Comparison of ENCODE assay signal across 8 mouse cellular contexts in the genomic region with DNA sequence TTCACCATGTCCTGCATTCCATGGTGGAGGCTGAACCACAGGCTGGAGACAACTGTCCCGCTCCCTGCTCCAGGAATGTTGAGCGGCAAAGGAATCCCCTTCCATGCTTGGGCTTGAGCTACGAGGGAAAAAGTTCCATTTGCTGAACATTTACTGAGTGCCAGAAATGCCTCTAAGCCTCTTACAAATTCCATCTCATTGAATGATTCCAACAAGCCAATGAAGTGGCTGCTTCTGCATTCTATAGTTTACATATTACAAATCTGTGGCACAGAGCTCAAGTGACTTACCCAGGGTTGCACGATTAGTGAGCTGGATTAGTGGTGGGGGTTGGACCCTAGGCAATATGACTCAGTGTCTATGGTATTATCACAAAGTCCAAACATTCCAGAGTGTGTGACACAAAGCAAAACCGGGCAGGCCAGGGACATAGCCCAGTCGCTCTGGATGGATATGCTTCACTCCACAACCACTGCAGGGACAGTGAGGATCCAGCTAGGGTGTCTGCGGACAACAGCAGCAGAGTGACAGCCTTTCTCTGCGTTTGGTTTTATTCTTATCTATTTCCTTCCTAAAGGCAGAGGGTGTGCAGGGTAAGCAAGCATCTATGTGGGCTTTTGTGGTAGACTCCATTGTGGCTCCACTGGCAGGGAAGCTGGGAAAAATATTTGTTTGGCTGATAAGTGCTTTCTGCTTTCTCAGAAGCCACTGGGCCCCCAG. TPM values are rescaled to one million over a fixed set of nuclear protein-coding genes. Genes with fewer than 3 reads are reported as not detected.
DNase-seq lines count a peak whose midpoint lies in the region; ATAC-seq and TF ChIP-seq lines count a peak whose summit lies in the region.

No protein-coding gene starts in this region.

- WGBS in forebrain, embryonic 14.5 days, result 41% methylated on average over 8 of the region's 8 CpGs
- WGBS in hindbrain, postnatal 0 days, result 46% methylated on average over 8 of the region's 8 CpGs
- WGBS in lung, embryonic 16.5 days, result 10% methylated on average over 8 of the region's 8 CpGs

- TF ChIP-seq CTCF in gastrocnemius, adult 2 months (IDR thresholded peaks at IDR 0.05), result no peak
- no peak for TF ChIP-seq CTCF in hindbrain, postnatal 0 days (IDR thresholded peaks at IDR 0.05; ENCODE audit: low read depth)

- no peaks in the 10 kb centered on the region for H3K27me3 ChIP-seq in forebrain, embryonic 14.5 days (replicated peaks; ENCODE audit: control insufficient read depth, insufficient read depth, low read length)
- no peaks in the 10 kb centered on the region for H3K27me3 ChIP-seq in hindbrain, postnatal 0 days (ENCODE audit: insufficient read depth, low read length)
- H3K27me3 ChIP-seq in lung, embryonic 16.5 days (ENCODE audit: control insufficient read depth, insufficient read depth, low read depth, low read length), result no peaks in the 10 kb centered on the region

- no peaks in the 10 kb centered on the region for H3K9me3 ChIP-seq in forebrain, embryonic 14.5 days (replicated peaks; ENCODE audit: control insufficient read depth, low read length)
- H3K9me3 ChIP-seq in hindbrain, postnatal 0 days (ENCODE audit: low read length), result no peaks in the 10 kb centered on the region
- no peaks in the 10 kb centered on the region for H3K9me3 ChIP-seq in lung, embryonic 16.5 days (ENCODE audit: control insufficient read depth, low read length)

- H3K4me1 ChIP-seq in forebrain, embryonic 14.5 days (ENCODE audit: control insufficient read depth, insufficient read depth, low read length), result 0 out of 2 replicates have a peak, but pooled peaks cover 7% of the 10 kb centered on the region
- H3K4me1 ChIP-seq in hindbrain, postnatal 0 days (ENCODE audit: insufficient read depth, low read length), result no peaks in the 10 kb centered on the region
- peaks cover 31% of the 10 kb centered on the region for H3K4me1 ChIP-seq in lung, embryonic 16.5 days (replicated peaks; ENCODE audit: control insufficient read depth, insufficient read depth, low read length)

- no peak overlapping the region for H3K4me2 ChIP-seq in forebrain, embryonic 14.5 days (ENCODE audit: low read length)
- H3K4me2 ChIP-seq in hindbrain, postnatal 0 days (ENCODE audit: low read depth, low read length), result no peak overlapping the region
- H3K4me2 ChIP-seq in lung, embryonic 16.5 days (ENCODE audit: low read depth, low read length), result peak overlapping the region; percentile 25; the same call in 1 of the 2 replicates

- no peak overlapping the region for H3K9ac ChIP-seq in forebrain, embryonic 14.5 days (ENCODE audit: low read length)
- no peak overlapping the region for H3K9ac ChIP-seq in hindbrain, postnatal 0 days (replicated peaks; ENCODE audit: low read length)
- H3K9ac ChIP-seq in lung, embryonic 16.5 days (ENCODE audit: low read length), result 0 out of 2 replicates have a peak overlapping the region, but pooled peaks have one; percentile 8

- intact Hi-C loops in gastrocnemius, adult 2 months (cut with DNase I), result no loop called here
- intact Hi-C loops in left cerebral cortex, postnatal 4 days (cut with DNase I), result no loop called here

- H3K36me3 ChIP-seq in forebrain, embryonic 14.5 days (ENCODE audit: control insufficient read depth, insufficient read depth, low read length), result no peaks in the 10 kb centered on the region
- H3K36me3 ChIP-seq in hindbrain, postnatal 0 days (ENCODE audit: insufficient read depth, low read length), result no peaks in the 10 kb centered on the region
- no peaks in the 10 kb centered on the region for H3K36me3 ChIP-seq in lung, embryonic 16.5 days (ENCODE audit: control insufficient read depth, insufficient read depth, low read length)

- H3K27ac ChIP-seq in gastrocnemius, adult 2 months, result peak overlapping the region; percentile 72
- peak overlapping the region; percentile 1; the same call in 1 of the 2 replicates for H3K27ac ChIP-seq in forebrain, embryonic 14.5 days (ENCODE audit: low read depth, low read length)
- no peak overlapping the region for H3K27ac ChIP-seq in hindbrain, postnatal 0 days
- H3K27ac ChIP-seq in lung, embryonic 16.5 days (ENCODE audit: low read length), result peak overlapping the region; percentile 98

- DNase-seq in gastrocnemius, adult 2 months, result peak; percentile 33
- DNase-seq in gastrocnemius, postnatal 10 days, result no peak
- peak; percentile 21 for DNase-seq in forebrain, embryonic 14.5 days (ENCODE audit: low spot score)
- no peak for DNase-seq in hindbrain, postnatal 0 days (ENCODE audit: low spot score)
- no peak for DNase-seq in cerebellum, adult 9-10 months
- DNase-seq in left cerebral cortex, postnatal 4 days, result no peak
- no peak for DNase-seq in urinary bladder, postnatal 4 days (ENCODE audit: low spot score in 2 of 2)

- ATAC-seq in forebrain, embryonic 14.5 days, result peak; percentile 59
- 0 out of 2 replicates have a peak, but pooled peaks have one; percentile 38 for ATAC-seq in hindbrain, postnatal 0 days
- peak; percentile 84 for ATAC-seq in lung, embryonic 16.5 days (ENCODE audit: low read depth)

- no peak overlapping the region for H3K4me3 ChIP-seq in gastrocnemius, adult 2 months
- no peak overlapping the region for H3K4me3 ChIP-seq in forebrain, embryonic 14.5 days (ENCODE audit: low read depth, low read length)
- no peak overlapping the region for H3K4me3 ChIP-seq in hindbrain, postnatal 0 days (ENCODE audit: low read length)
- no peak overlapping the region for H3K4me3 ChIP-seq in lung, embryonic 16.5 days (ENCODE audit: low read length)

RNA-seq across cellular contexts. Expression of a gene that starts 16.6 kb away (rescaled TPM):
- 1 to 10 TPM; 3.7 to 6.1 TPM for total RNA-seq in gastrocnemius, adult 2 months (2021)
- total RNA-seq in gastrocnemius, postnatal 10 days (2021), result 10 to 100 TPM; 10.2 to 11.9 TPM
- 16.9 and 21.0 TPM in 2 replicates for polyA plus RNA-seq in forebrain, embryonic 14.5 days (2014; fragmentation: Nextera tagmentation; extraction: Ambion mirVana)
- 32.9 and 34.8 TPM in 2 replicates for total RNA-seq in hindbrain, postnatal 0 days (2014; rRNA removed)
- polyA plus RNA-seq in hindbrain, postnatal 0 days (2015; fragmentation: Nextera tagmentation; extraction: Ambion mirVana), result 12.5 and 13.1 TPM in 2 replicates
- 4.3 and 5.0 TPM in 2 replicates for polyA plus RNA-seq in lung, embryonic 16.5 days (2015; fragmentation: Nextera tagmentation; extraction: Ambion mirVana)
- 10 to 100 TPM; 55.7 to 56.5 TPM for total RNA-seq in left cerebral cortex, postnatal 4 days (2021)

Comparison
In these comparisons a context has a peak if more than half of its experiments do, and no peak if none do; other contexts are left out.
1. DNase-seq: peak in gastrocnemius, adult 2 months (single experiment) and forebrain, embryonic 14.5 days (single experiment); none in gastrocnemius, postnatal 10 days (single experiment), hindbrain, postnatal 0 days (single experiment), cerebellum, adult 9-10 months (single experiment), left cerebral cortex, postnatal 4 days (single experiment) and urinary bladder, postnatal 4 days (0 of 2).
2. Peak in every context shown above with its lines, with median percentiles within 50 percentile points of each other: ATAC-seq.